Mouse (Mus musculus): ENCODE results near the gene Gm4553. TPM values are rescaled to one million over a fixed set of nuclear protein-coding genes. Genes with fewer than 3 reads are reported as not detected.
"Not testable (repeated sequence)": the region's sequence is repeated elsewhere in the genome, so short reads cannot be mapped to it uniquely, and the experiment has no call there.

Gm4553 gene
- polyA plus RNA-seq, 1 experiment from 2014 or later: not detected

GRCm38 (mm10) chr7:142128843-142129242 lies 36.7 kb downstream of the Gm4553 start:
- 67% methylated on average over 4 of the region's 4 CpGs for WGBS
- no peaks in the 10 kb centered on the region for H3K9me3 ChIP-seq (replicated peaks)
- H3K4me2 ChIP-seq: no peak overlapping the region
- H3K4me1 ChIP-seq: no peaks in the 10 kb centered on the region
- no peak overlapping the region for H3K27ac ChIP-seq
- no peaks in the 10 kb centered on the region for H3K27me3 ChIP-seq
- no peaks in the 10 kb centered on the region for H3K36me3 ChIP-seq (ENCODE audit: poor library complexity, severe bottlenecking)
- H3K4me3 ChIP-seq: no peak overlapping the region
- no peak overlapping the region for H3K9ac ChIP-seq
- no peak for ATAC-seq

GRCm38 (mm10) chr7:142120629-142121028 lies 44.9 kb downstream of the Gm4553 start, which contains the start of gene Gm45618:
Gm45618 (minus strand) TSS chr7:142120729.
- H3K9me3 ChIP-seq (replicated peaks); H3K27ac ChIP-seq; ATAC-seq; H3K4me2 ChIP-seq; H3K4me3 ChIP-seq; H3K27me3 ChIP-seq; H3K4me1 ChIP-seq; H3K9ac ChIP-seq; H3K36me3 ChIP-seq (ENCODE audit: poor library complexity, severe bottlenecking): not testable (repeated sequence)
- WGBS: 89% methylated on average over 1 of the region's 1 CpGs

GRCm38 (mm10) chr7:142119632-142120031 lies 45.9 kb downstream of the Gm4553 start:
- Histone ChIP-seq H3K9ac (no peak overlapping the region), H3K9me3 (replicated peaks) (no peaks in the 10 kb centered on the region), H3K4me3 (no peak overlapping the region), H3K27ac (no peak overlapping the region), H3K4me2 (no peak overlapping the region), H3K36me3 (ENCODE audit: poor library complexity, severe bottlenecking) (no peaks in the 10 kb centered on the region), H3K27me3 (no peaks in the 10 kb centered on the region), H3K4me1 (no peaks in the 10 kb centered on the region)
- WGBS: 18% methylated on average over 5 of the region's 5 CpGs
- no peak for ATAC-seq

Other genes starting within 250 kb of the Gm4553 start
- 66.4 and 75.2 TPM in 2 replicates for gene Tollip, start 247.2 kb downstream of the Gm4553 start, polyA plus RNA-seq (2015; fragmentation: Nextera tagmentation; extraction: Ambion mirVana)
- gene Brsk2, start 216.0 kb downstream of the Gm4553 start, polyA plus RNA-seq (2015; fragmentation: Nextera tagmentation; extraction: Ambion mirVana): 20.4 and 22.7 TPM in 2 replicates
- 51.0 and 58.1 TPM in 2 replicates for gene Mob2, start 104.7 kb downstream of the Gm4553 start, polyA plus RNA-seq (2015; fragmentation: Nextera tagmentation; extraction: Ambion mirVana)
- 44.1 and 55.6 TPM in 2 replicates for gene Dusp8, start 69.9 kb downstream of the Gm4553 start, polyA plus RNA-seq (2015; fragmentation: Nextera tagmentation; extraction: Ambion mirVana)
- gene Gm45618, start 45.0 kb downstream of the Gm4553 start, polyA plus RNA-seq (2015; fragmentation: Nextera tagmentation; extraction: Ambion mirVana): not detected in 2 replicates
- gene Gm39115, start 29.7 kb downstream of the Gm4553 start, polyA plus RNA-seq (2015; fragmentation: Nextera tagmentation; extraction: Ambion mirVana): not detected in 2 replicates
- not detected in 2 replicates for gene Gm45337, start 21.1 kb downstream of the Gm4553 start, polyA plus RNA-seq (2015; fragmentation: Nextera tagmentation; extraction: Ambion mirVana)
- gene Gm29735, start 8.6 kb downstream of the Gm4553 start, polyA plus RNA-seq (2015; fragmentation: Nextera tagmentation; extraction: Ambion mirVana): not detected in 2 replicates
- gene Krtap5-2, start 10.3 kb upstream of the Gm4553 start, polyA plus RNA-seq (2015; fragmentation: Nextera tagmentation; extraction: Ambion mirVana): not detected in 2 replicates
- not detected in 2 replicates for gene Gm10153, start 24.6 kb upstream of the Gm4553 start, polyA plus RNA-seq (2015; fragmentation: Nextera tagmentation; extraction: Ambion mirVana)
- gene Krtap5-3, start 35.6 kb upstream of the Gm4553 start, polyA plus RNA-seq (2015; fragmentation: Nextera tagmentation; extraction: Ambion mirVana): not detected in 2 replicates
- not detected in 2 replicates for gene Gm7579, start 46.1 kb upstream of the Gm4553 start, polyA plus RNA-seq (2015; fragmentation: Nextera tagmentation; extraction: Ambion mirVana)
- not detected in 2 replicates for gene Krtap5-5, start 64.2 kb upstream of the Gm4553 start, polyA plus RNA-seq (2015; fragmentation: Nextera tagmentation; extraction: Ambion mirVana)
- not detected in 2 replicates for gene Gm40460, start 75.3 kb upstream of the Gm4553 start, polyA plus RNA-seq (2015; fragmentation: Nextera tagmentation; extraction: Ambion mirVana)
- gene Gm2431, start 92.6 kb upstream of the Gm4553 start, polyA plus RNA-seq (2015; fragmentation: Nextera tagmentation; extraction: Ambion mirVana): not detected in 2 replicates
- gene Gm4559, start 108.6 kb upstream of the Gm4553 start, polyA plus RNA-seq (2015; fragmentation: Nextera tagmentation; extraction: Ambion mirVana): not detected in 2 replicates
- gene Krtap5-1, start 131.4 kb upstream of the Gm4553 start, polyA plus RNA-seq (2015; fragmentation: Nextera tagmentation; extraction: Ambion mirVana): not detected in 2 replicates
- gene Krtap5-4, start 137.8 kb upstream of the Gm4553 start, polyA plus RNA-seq (2015; fragmentation: Nextera tagmentation; extraction: Ambion mirVana): not detected in 2 replicates
- 0.96 and 1.1 TPM in 2 replicates for gene Ifitm10, start 208.0 kb upstream of the Gm4553 start, polyA plus RNA-seq (2015; fragmentation: Nextera tagmentation; extraction: Ambion mirVana)
- gene Gm49369, start 216.9 kb upstream of the Gm4553 start, polyA plus RNA-seq (2015; fragmentation: Nextera tagmentation; extraction: Ambion mirVana): 1.5 TPM in 1 of 2 replicates, not detected in the other
- gene Ctsd, start 222.3 kb upstream of the Gm4553 start, polyA plus RNA-seq (2015; fragmentation: Nextera tagmentation; extraction: Ambion mirVana): 145 and 166 TPM in 2 replicates

Data from forebrain, embryonic 13.5 days (tissue).